Mouse (Mus musculus): ENCODE data around the gene Nudt22.

The Nudt22 gene

GRCm38 (mm10) chr19:6949951-6950350 lies 46.0 kb downstream of the Nudt22 start:
- no peak for DNase-seq (ENCODE audit: low spot score)

GRCm38 (mm10) chr19:6949532-6949931 lies 46.4 kb downstream of the Nudt22 start:
- DNase-seq (ENCODE audit: low spot score), result no peak

- DNase-seq (ENCODE audit: low spot score), result no peak
These were observed 47.7 kb downstream of the Nudt22 start for GRCm38 (mm10) chr19:6948186-6948585.

- no peak for DNase-seq (ENCODE audit: low spot score)
These were observed 48.2 kb downstream of the Nudt22 start for GRCm38 (mm10) chr19:6947742-6948141.

GRCm38 (mm10) chr19:6943709-6944108 lies 52.2 kb downstream of the Nudt22 start:
- DNase-seq (ENCODE audit: low spot score), result no peak
